Mouse (Mus musculus) MEL (cell line): Measurements from ENCODE around the gene Nrxn2. TPM values are rescaled to one million over a fixed set of nuclear protein-coding genes. Genes with fewer than 3 reads are reported as not detected.

ENCODE experiments used
- DNase-seq: peaks from one replicate; pipeline ENCODE4 v3.0.0; 2011; ENCODE audit warnings: low read depth, low spot score
- H3K27ac ChIP-seq: 2 replicates; pipeline ENCODE4 v1.5.1; 2012; ENCODE audit warnings: low read depth, mild to moderate bottlenecking, control low read depth, low read length, moderate library complexity; ENCODE audit not compliant: control insufficient read depth
- H3K27me3 ChIP-seq, 2 experiments: fragments of 150-350 bp in 1 of 2; sonication (generic) in 1 of 2; 2 replicates each; pipeline ENCODE4 v1.6.1; 2012; ENCODE audit warnings: low read length in 2 of 2, mild to moderate bottlenecking in 2 of 2, improper control_type of control experiment in 1 of 2, moderate library complexity in 1 of 2; ENCODE audit not compliant: insufficient read depth in 2 of 2, control insufficient read depth in 1 of 2
- H3K36me3 ChIP-seq, 2 experiments: 2 replicates each; pipeline ENCODE4 v1.6.1; 2012 to 2014; ENCODE audit warnings: low read length in 2 of 2, improper control_type of control experiment in 1 of 2, inconsistent platforms in 1 of 2, mild to moderate bottlenecking in 1 of 2; ENCODE audit not compliant: insufficient read depth in 2 of 2, control insufficient read depth in 1 of 2
- H3K4me1 ChIP-seq, 2 experiments: fragments of 150-350 bp in 1 of 2; sonication (generic) in 1 of 2; 2 replicates each; pipeline ENCODE4 v1.6.1; 2012; ENCODE audit warnings: low read length in 2 of 2, improper control_type of control experiment in 1 of 2, mild to moderate bottlenecking in 1 of 2; ENCODE audit not compliant: insufficient read depth in 2 of 2, control insufficient read depth in 1 of 2
- H3K4me3 ChIP-seq, 2 experiments: fragments of 150-350 bp in 1 of 2; sonication (generic) in 1 of 2; 2 replicates each; pipeline ENCODE4 v1.5.1; 2012; ENCODE audit warnings: low read depth in 2 of 2, low read length in 2 of 2, mild to moderate bottlenecking in 2 of 2, moderate library complexity in 2 of 2, control low read depth in 1 of 2, improper control_type of control experiment in 1 of 2; ENCODE audit not compliant: control insufficient read depth in 1 of 2, insufficient read depth in 1 of 2
- H3K79me2 ChIP-seq: 2 replicates; pipeline ENCODE4 v1.6.1; 2012; ENCODE audit warnings: mild to moderate bottlenecking, low read length, moderate library complexity; ENCODE audit not compliant: control insufficient read depth, poor library complexity, insufficient read depth
- H3K9ac ChIP-seq: 2 replicates; pipeline ENCODE4 v1.6.1; 2012; ENCODE audit warnings: low read depth, mild to moderate bottlenecking, control low read depth, low read length, moderate library complexity; ENCODE audit not compliant: control insufficient read depth, poor library complexity, severe bottlenecking
- H3K9me3 ChIP-seq: fragments of 150-350 bp; sonication (generic); replicated peaks from 2 replicates; pipeline ENCODE4 v1.6.1; 2012; ENCODE audit warnings: mild to moderate bottlenecking, low read length, improper control_type of control experiment, moderate library complexity; ENCODE audit not compliant: insufficient read depth
- BHLHE40 ChIP-seq: IDR thresholded peaks from 2 replicates; pipeline ENCODE4 v1.6.1; 2012; ENCODE audit warnings: low read depth, mild to moderate bottlenecking, inconsistent platforms, low read length, improper control_type of control experiment, borderline replicate concordance
- CHD2 ChIP-seq: IDR thresholded peaks from 2 replicates; pipeline ENCODE4 v1.6.1; 2011; ENCODE audit warnings: low read length, improper control_type of control experiment
- CTCF ChIP-seq, 3 experiments: IDR thresholded peaks in 2 of 3; conservative IDR thresholded peaks in 1 of 3; 2 replicates each; pipeline ENCODE4 v1.5.1; 2011 to 2012; ENCODE audit warnings: low read length in 3 of 3, low read depth in 2 of 3, mild to moderate bottlenecking in 2 of 3, improper control_type of control experiment in 1 of 3, inconsistent platforms in 1 of 3, mixed read lengths in 1 of 3, moderate library complexity in 1 of 3; ENCODE audit not compliant: control insufficient read depth in 1 of 3, insufficient read depth in 1 of 3, poor library complexity in 1 of 3, severe bottlenecking in 1 of 3
- E2F4 ChIP-seq: IDR thresholded peaks from 2 replicates; pipeline ENCODE4 v1.6.1; 2011; ENCODE audit warnings: low read depth, low read length, improper control_type of control experiment, borderline replicate concordance
- ELF1 ChIP-seq: IDR thresholded peaks from 2 replicates; pipeline ENCODE4 v1.6.1; 2014; ENCODE audit warnings: low read depth, mild to moderate bottlenecking, inconsistent platforms, low read length, improper control_type of control experiment, moderate library complexity
- EP300 ChIP-seq, 2 experiments: IDR thresholded peaks; 2 replicates each; pipeline ENCODE4 v1.6.1; 2011; ENCODE audit warnings: improper control_type of control experiment in 2 of 2, low read length in 2 of 2, low read depth in 1 of 2, mild to moderate bottlenecking in 1 of 2
- ETS1 ChIP-seq: IDR thresholded peaks from 2 replicates; pipeline ENCODE4 v1.6.1; 2012; ENCODE audit warnings: low read depth, mild to moderate bottlenecking, inconsistent platforms, low read length, improper control_type of control experiment, moderate library complexity
- GATA1 ChIP-seq: IDR thresholded peaks from 2 replicates; pipeline ENCODE4 v1.6.1; 2011; ENCODE audit warnings: low read depth, low read length, improper control_type of control experiment
- HCFC1 ChIP-seq: IDR thresholded peaks from 2 replicates; pipeline ENCODE4 v1.6.1; 2012; ENCODE audit warnings: low read depth, mild to moderate bottlenecking, inconsistent platforms, low read length, improper control_type of control experiment, moderate library complexity
- MAFK ChIP-seq: IDR thresholded peaks from 2 replicates; pipeline ENCODE4 v1.6.1; 2011; ENCODE audit warnings: low read depth, mild to moderate bottlenecking, low read length, improper control_type of control experiment, borderline replicate concordance
- MAX ChIP-seq: IDR thresholded peaks from 2 replicates; pipeline ENCODE4 v1.6.1; 2011; ENCODE audit warnings: low read length, improper control_type of control experiment
- MYB ChIP-seq: IDR thresholded peaks from 2 replicates; pipeline ENCODE4 v1.6.1; 2011; ENCODE audit warnings: mild to moderate bottlenecking, low read depth, low read length, improper control_type of control experiment
- MYC ChIP-seq: IDR thresholded peaks from 2 replicates; pipeline ENCODE4 v1.6.1; 2011; ENCODE audit warnings: low read depth, mild to moderate bottlenecking, low read length, improper control_type of control experiment, moderate library complexity
- NELFE ChIP-seq: IDR thresholded peaks from 2 replicates; pipeline ENCODE4 v1.6.1; 2011; ENCODE audit warnings: low read depth, low read length, improper control_type of control experiment
- NRF1 ChIP-seq: IDR thresholded peaks from 2 replicates; pipeline ENCODE4 v1.6.1; 2014; ENCODE audit warnings: low read depth, mild to moderate bottlenecking, inconsistent platforms, low read length, improper control_type of control experiment, moderate library complexity; ENCODE audit not compliant: poor library complexity, insufficient read depth, severe bottlenecking
- POLR2AphosphoS2 ChIP-seq: IDR thresholded peaks from 2 replicates; pipeline ENCODE4 v1.6.1; 2011; ENCODE audit warnings: low read length, improper control_type of control experiment
- TAL1 ChIP-seq: IDR thresholded peaks from 2 replicates; pipeline ENCODE4 v1.6.1; 2012; ENCODE audit warnings: mild to moderate bottlenecking, inconsistent platforms, low read length, moderate library complexity, mixed read lengths
- TCF12 ChIP-seq: IDR thresholded peaks from 2 replicates; pipeline ENCODE4 v1.6.1; 2014; ENCODE audit warnings: low read depth, mild to moderate bottlenecking, inconsistent platforms, low read length, improper control_type of control experiment, moderate library complexity
- UBTF ChIP-seq: IDR thresholded peaks from 2 replicates; pipeline ENCODE4 v1.6.1; 2012; ENCODE audit warnings: low read depth, mild to moderate bottlenecking, inconsistent platforms, low read length, improper control_type of control experiment, moderate library complexity, borderline replicate concordance; ENCODE audit not compliant: insufficient read depth
- USF2 ChIP-seq, 2 experiments: IDR thresholded peaks; 2 replicates each; pipeline ENCODE4 v1.6.1; 2011 to 2012; ENCODE audit warnings: improper control_type of control experiment in 2 of 2, low read length in 2 of 2, borderline replicate concordance in 1 of 2, inconsistent platforms in 1 of 2, low read depth in 1 of 2, mild to moderate bottlenecking in 1 of 2; ENCODE audit not compliant: insufficient read depth in 1 of 2
- ZNF384 ChIP-seq: IDR thresholded peaks from 2 replicates; pipeline ENCODE4 v1.6.1; 2012; ENCODE audit warnings: low read depth, mild to moderate bottlenecking, inconsistent platforms, low read length, improper control_type of control experiment
- polyA plus RNA-seq, 2 experiments: library from polyadenylated mRNA; stranded (reverse) in 1 of 2; unstranded in 1 of 2; fragments of >175 nt in 1 of 2; fragments of >200 nt in 1 of 2; gene quantifications; 2 replicates each; pipeline versions ENCODE4 v1.2.1 to v1.2.4; 2012; ENCODE audit warnings: low replicate concordance in 2 of 2, low read depth in 1 of 2; ENCODE audit not compliant: insufficient read length in 2 of 2, insufficient read depth in 1 of 2, missing spikeins in 1 of 2
- total RNA-seq: library from RNA; depleted of rRNA; stranded (reverse); fragments of 300-350 nt; gene quantifications from 2 replicates; pipeline ENCODE4 v1.2.3, GENCODE M21; 2012

Nrxn2 gene
- total and polyA plus RNA-seq, 3 experiments = 0.39 to 0.42 TPM; not detected in 1

GRCm38 (mm10) chr19:6401131-6401815, 17.3 kb upstream of the Nrxn2 start (continued):
- TF ChIP-seq CTCF (IDR thresholded peaks at IDR 0.05 in 2 of 3, conservative IDR thresholded peaks at IDR 0.05 in 1 of 3; ENCODE audit: control insufficient read depth in 1 of 3, insufficient read depth in 1 of 3, low read depth in 2 of 3, low read length in 3 of 3, poor library complexity in 1 of 3, severe bottlenecking in 1 of 3) (peak; percentile 68 to 89 (median 70)), UBTF (no peak), NRF1 (no peak), ETS1 (no peak), ZNF384 (no peak), ELF1 (no peak), MYC (no peak), MAFK (no peak), E2F4 (no peak; the same call in 1 of the 2 replicates), POLR2AphosphoS2 (no peak; the same call in 1 of the 2 replicates), USF2 (IDR thresholded peaks at IDR 0.05; ENCODE audit: borderline replicate concordance in 1 of 2, insufficient read depth in 1 of 2, low read depth in 1 of 2, low read length in 2 of 2) (no peak)

DNA sequence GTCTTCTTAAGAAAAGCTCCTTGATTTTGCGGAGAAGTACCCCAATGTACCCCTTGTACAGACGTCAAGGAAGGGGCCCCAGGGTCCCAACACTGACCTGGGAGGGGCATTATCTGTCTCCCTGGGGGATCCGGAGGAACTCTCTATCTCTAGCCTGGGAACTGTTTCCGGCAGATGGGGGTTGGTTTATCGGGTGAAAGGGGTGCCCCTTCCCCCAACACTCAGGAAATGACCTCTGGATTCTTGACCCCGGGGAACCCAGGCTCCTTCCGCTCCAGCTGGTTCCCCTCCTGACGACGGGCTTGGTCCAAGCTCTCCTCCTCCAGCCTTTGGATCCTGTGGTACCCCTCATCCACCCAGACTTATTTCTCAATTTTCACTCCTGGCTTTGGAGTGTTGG, 16.6 kb upstream of the Nrxn2 start:
- peak overlapping the region; percentile 57 for H3K27ac ChIP-seq
- TF ChIP-seq USF2 (IDR thresholded peaks at IDR 0.05; ENCODE audit: borderline replicate concordance in 1 of 2, insufficient read depth in 1 of 2, low read depth in 1 of 2, low read length in 2 of 2) = no peak
- TF ChIP-seq POLR2AphosphoS2 = no peak
- TF ChIP-seq TCF12 = peak; percentile 79
- no peak for TF ChIP-seq MAX
- no peak for TF ChIP-seq BHLHE40
- TF ChIP-seq HCFC1 = 0 out of 2 replicates have a peak, but pooled peaks have one; percentile 26
- no peak for TF ChIP-seq MYB
- peak; percentile 51 for TF ChIP-seq CHD2
- TF ChIP-seq EP300 (IDR thresholded peaks at IDR 0.05; ENCODE audit: low read depth in 1 of 2, low read length in 2 of 2) = peak; percentile 21 to 84; a peak in 2 of 4 replicates
- peak; percentile 75 for TF ChIP-seq GATA1
- no peak for TF ChIP-seq UBTF
- TF ChIP-seq TAL1 = peak; percentile 25; the same call in 1 of the 2 replicates
- no peak for TF ChIP-seq NELFE
- TF ChIP-seq NRF1 = no peak
- peak; percentile 85 for TF ChIP-seq ETS1
- TF ChIP-seq ELF1 = peak; percentile 9; the same call in 1 of the 2 replicates
- TF ChIP-seq, all 39 proteins: peak for 8
- Histone ChIP-seq H3K36me3 (peaks cover 0 to 4% of the 10 kb centered on the region in 2 experiments; a peak in 2 of 4 replicates), H3K79me2 (peaks cover 2% of the 10 kb centered on the region; the same call in 1 of the 2 replicates), H3K9me3 (no peaks in the 10 kb centered on the region), H3K4me1 (peaks cover 0 to 22% of the 10 kb centered on the region in 2 experiments; a peak in 3 of 4 replicates), H3K9ac (peak overlapping the region; percentile 67), H3K27me3 (no peaks in the 10 kb centered on the region), H3K4me3 (peak overlapping the region; percentile 56 to 82)
- no peak for DNase-seq
